Mouse (Mus musculus): ENCODE measurements around the gene Atp13a3.

GRCm38 (mm10) chr16:30397127-30398057 is 8.4 kb downstream of the Atp13a3 start:
- TF ChIP-seq CTCF (IDR thresholded peaks at IDR 0.05; ENCODE audit: control insufficient read depth, insufficient read depth, insufficient read length) (no peak), CEBPB (IDR thresholded peaks at IDR 0.05; ENCODE audit: low read depth) (no peak)
